Mouse (Mus musculus): Measurements from ENCODE around the gene Atg2a. TPM values are rescaled to one million over a fixed set of nuclear protein-coding genes. Genes with fewer than 3 reads are reported as not detected.

Atg2a gene
- polyA plus RNA-seq, 1 experiment from 2014 or later = 6.9 TPM

DNA sequence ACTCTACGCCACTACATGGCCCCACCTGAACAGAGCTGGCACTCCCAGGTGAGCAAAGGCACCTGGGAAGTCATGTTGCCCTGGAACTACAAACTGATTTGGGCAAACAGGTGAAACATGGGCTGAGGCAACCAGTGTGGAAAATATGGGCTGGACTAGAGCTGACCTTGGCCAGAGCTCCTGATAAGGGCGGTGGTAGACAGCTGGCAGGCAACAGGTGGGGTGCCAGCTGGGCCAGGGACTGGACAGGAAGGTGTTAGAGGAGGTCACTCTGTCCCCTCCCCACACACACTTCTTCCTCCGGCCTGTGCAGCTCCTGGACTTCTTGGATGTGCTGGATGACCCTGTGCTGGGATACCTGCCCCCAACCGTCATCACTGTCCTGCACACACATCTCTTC lies 11.6 kb downstream of the Atg2a start:
- Histone ChIP-seq H3K36me3 (peaks cover 66% of the 10 kb centered on the region), H3K4me2 (replicated peaks) (no peak overlapping the region), H3K27me3 (replicated peaks) (no peaks in the 10 kb centered on the region), H3K4me1 (replicated peaks) (no peaks in the 10 kb centered on the region), H3K9ac (no peak overlapping the region), H3K27ac (no peak overlapping the region), H3K4me3 (replicated peaks) (no peak overlapping the region), H3K9me3 (no peaks in the 10 kb centered on the region)
- WGBS = 89% methylated on average over 4 of the region's 4 CpGs
- ATAC-seq = 0 out of 2 replicates have a peak, but pooled peaks have one; percentile 24

DNA sequence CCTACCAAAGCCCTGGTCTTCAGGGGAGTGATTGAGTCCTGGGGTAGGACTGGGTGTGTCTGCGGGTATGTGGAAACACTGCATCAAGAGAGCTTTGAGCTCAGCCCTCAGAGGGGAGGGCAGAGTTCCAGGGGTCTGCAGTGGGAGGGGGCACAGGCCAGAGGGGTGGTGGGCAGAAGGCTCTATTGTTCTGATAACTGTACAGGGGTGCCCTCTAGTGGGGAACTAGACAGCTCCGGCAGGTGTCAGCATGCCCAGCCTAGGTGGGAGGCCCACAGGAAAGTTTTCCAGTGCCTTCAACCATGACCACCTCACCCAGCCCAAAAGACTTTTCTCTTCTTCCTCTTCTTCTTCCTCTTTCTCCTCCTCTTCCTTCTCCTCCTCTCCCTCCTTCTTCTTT lies 19.0 kb downstream of the Atg2a start:
- Histone ChIP-seq H3K9ac (no peak overlapping the region), H3K27me3 (replicated peaks) (no peaks in the 10 kb centered on the region), H3K27ac (no peak overlapping the region), H3K9me3 (no peaks in the 10 kb centered on the region), H3K36me3 (peaks cover 43% of the 10 kb centered on the region), H3K4me2 (replicated peaks) (no peak overlapping the region), H3K4me1 (replicated peaks) (no peaks in the 10 kb centered on the region), H3K4me3 (replicated peaks) (no peak overlapping the region)
- no peak for ATAC-seq
- WGBS = 74% methylated on average over 2 of the region's 2 CpGs

- no peak for ATAC-seq
- Histone ChIP-seq H3K36me3 (peaks cover 38% of the 10 kb centered on the region), H3K4me2 (replicated peaks) (no peak overlapping the region), H3K27me3 (replicated peaks) (no peaks in the 10 kb centered on the region), H3K9ac (no peak overlapping the region), H3K27ac (no peak overlapping the region), H3K4me3 (replicated peaks) (no peak overlapping the region), H3K9me3 (no peaks in the 10 kb centered on the region), H3K4me1 (replicated peaks) (no peaks in the 10 kb centered on the region)
- 78% methylated on average over 4 of the region's 4 CpGs for WGBS
These were observed 19.5 kb downstream of the Atg2a start for GRCm38 (mm10) chr19:6260946-6261345.

GRCm38 (mm10) chr19:6261379-6261778 lies 19.9 kb downstream of the Atg2a start:
- ATAC-seq = no peak
- H3K9me3 ChIP-seq = no peaks in the 10 kb centered on the region
- no peaks in the 10 kb centered on the region for H3K27me3 ChIP-seq (replicated peaks)
- H3K4me1 ChIP-seq (replicated peaks) = no peaks in the 10 kb centered on the region
- H3K9ac ChIP-seq = no peak overlapping the region
- H3K27ac ChIP-seq = no peak overlapping the region
- WGBS = 93% methylated on average over 14 of the region's 14 CpGs
- H3K4me2 ChIP-seq (replicated peaks) = no peak overlapping the region
- peaks cover 34% of the 10 kb centered on the region for H3K36me3 ChIP-seq
- no peak overlapping the region for H3K4me3 ChIP-seq (replicated peaks)

GRCm38 (mm10) chr19:6262222-6262621 lies 20.8 kb downstream of the Atg2a start:
- Histone ChIP-seq H3K4me3 (replicated peaks) (no peak overlapping the region), H3K36me3 (peaks cover 29% of the 10 kb centered on the region), H3K4me1 (replicated peaks) (no peaks in the 10 kb centered on the region), H3K9ac (no peak overlapping the region), H3K4me2 (replicated peaks) (peak overlapping the region; percentile 43; the same call in 1 of the 2 replicates), H3K9me3 (no peaks in the 10 kb centered on the region), H3K27ac (peak overlapping the region; percentile 94), H3K27me3 (replicated peaks) (no peaks in the 10 kb centered on the region)
- 63% methylated on average over 7 of the region's 7 CpGs for WGBS
- ATAC-seq = no peak

- peak overlapping the region; percentile 37 for H3K4me3 ChIP-seq (replicated peaks)
- H3K27ac ChIP-seq = peak overlapping the region; percentile 94
- WGBS = 51% methylated on average over 8 of the region's 8 CpGs
- peak overlapping the region; percentile 56 for H3K9ac ChIP-seq
- no peaks in the 10 kb centered on the region for H3K27me3 ChIP-seq (replicated peaks)
- H3K9me3 ChIP-seq = no peaks in the 10 kb centered on the region
- peaks cover 22% of the 10 kb centered on the region for H3K36me3 ChIP-seq
- ATAC-seq = peak; percentile 86
- peak overlapping the region; percentile 52 for H3K4me2 ChIP-seq (replicated peaks)
- H3K4me1 ChIP-seq (replicated peaks) = no peaks in the 10 kb centered on the region; the same call in 1 of the 2 replicates
These were observed 21.5 kb downstream of the Atg2a start for GRCm38 (mm10) chr19:6262839-6263433.

DNA sequence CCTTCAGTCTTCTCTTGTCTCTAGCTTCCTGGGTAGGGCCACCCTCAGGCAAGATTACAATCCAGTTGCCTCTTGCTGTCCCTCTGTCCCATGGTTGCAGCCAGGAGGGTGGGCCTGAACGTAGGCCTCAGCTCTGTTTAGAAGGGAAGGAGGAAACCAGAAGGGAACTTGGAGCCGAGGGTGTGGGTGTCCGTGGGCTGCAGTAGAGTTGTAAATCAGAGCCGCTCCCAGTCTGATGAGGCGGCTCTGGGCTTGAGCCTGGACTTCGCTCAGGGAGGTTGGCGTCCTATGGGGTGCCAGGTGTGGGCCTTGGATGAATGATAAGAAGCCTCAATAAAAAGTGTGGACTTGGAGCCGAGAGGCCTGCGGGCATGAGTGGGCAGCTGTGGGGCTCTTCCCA lies 22.7 kb downstream of the Atg2a start:
- peak; percentile 79 for ATAC-seq
- 38% methylated on average over 9 of the region's 9 CpGs for WGBS
- peak overlapping the region; percentile 94 for H3K27ac ChIP-seq
- peak overlapping the region; percentile 56 for H3K9ac ChIP-seq
- no peaks in the 10 kb centered on the region for H3K9me3 ChIP-seq
- peaks cover 3% of the 10 kb centered on the region; the same call in 1 of the 2 replicates for H3K4me1 ChIP-seq (replicated peaks)
- peak overlapping the region; percentile 37 for H3K4me3 ChIP-seq (replicated peaks)
- H3K4me2 ChIP-seq (replicated peaks) = peak overlapping the region; percentile 52
- H3K27me3 ChIP-seq (replicated peaks) = no peaks in the 10 kb centered on the region
- H3K36me3 ChIP-seq = peaks cover 11% of the 10 kb centered on the region

- Histone ChIP-seq H3K27ac (peak overlapping the region; percentile 94), H3K4me3 (replicated peaks) (peak overlapping the region; percentile 37)
These were observed 23.5 kb downstream of the Atg2a start for GRCm38 (mm10) chr19:6264945-6265344.

GRCm38 (mm10) chr19:6265727-6266182 lies 24.3 kb downstream of the Atg2a start:
- peaks cover 2% of the 10 kb centered on the region for H3K36me3 ChIP-seq
- H3K27ac ChIP-seq = peak overlapping the region; percentile 94
- peak overlapping the region; percentile 37 for H3K4me3 ChIP-seq (replicated peaks)
- WGBS = 62% methylated on average over 6 of the region's 6 CpGs
- H3K9me3 ChIP-seq = no peaks in the 10 kb centered on the region
- H3K4me1 ChIP-seq (replicated peaks) = peaks cover 8% of the 10 kb centered on the region; the same call in 1 of the 2 replicates
- no peak for ATAC-seq
- H3K4me2 ChIP-seq (replicated peaks) = peak overlapping the region; percentile 52
- peak overlapping the region; percentile 56 for H3K9ac ChIP-seq
- no peaks in the 10 kb centered on the region for H3K27me3 ChIP-seq (replicated peaks)

More at GRCm38 (mm10) chr19:6264945-6265344, 23.5 kb downstream of the Atg2a start:
- H3K36me3 ChIP-seq = peaks cover 9% of the 10 kb centered on the region
- H3K9me3 ChIP-seq = no peaks in the 10 kb centered on the region
- whole genome bisulfite sequencing = 75% methylated on average over 8 of the region's 8 CpGs
- H3K27me3 ChIP-seq (replicated peaks) = no peaks in the 10 kb centered on the region
- no peak for ATAC-seq
- H3K9ac ChIP-seq = peak overlapping the region; percentile 56
- H3K4me1 ChIP-seq (replicated peaks) = peaks cover 6% of the 10 kb centered on the region; the same call in 1 of the 2 replicates
- peak overlapping the region; percentile 52 for H3K4me2 ChIP-seq (replicated peaks)

DNA sequence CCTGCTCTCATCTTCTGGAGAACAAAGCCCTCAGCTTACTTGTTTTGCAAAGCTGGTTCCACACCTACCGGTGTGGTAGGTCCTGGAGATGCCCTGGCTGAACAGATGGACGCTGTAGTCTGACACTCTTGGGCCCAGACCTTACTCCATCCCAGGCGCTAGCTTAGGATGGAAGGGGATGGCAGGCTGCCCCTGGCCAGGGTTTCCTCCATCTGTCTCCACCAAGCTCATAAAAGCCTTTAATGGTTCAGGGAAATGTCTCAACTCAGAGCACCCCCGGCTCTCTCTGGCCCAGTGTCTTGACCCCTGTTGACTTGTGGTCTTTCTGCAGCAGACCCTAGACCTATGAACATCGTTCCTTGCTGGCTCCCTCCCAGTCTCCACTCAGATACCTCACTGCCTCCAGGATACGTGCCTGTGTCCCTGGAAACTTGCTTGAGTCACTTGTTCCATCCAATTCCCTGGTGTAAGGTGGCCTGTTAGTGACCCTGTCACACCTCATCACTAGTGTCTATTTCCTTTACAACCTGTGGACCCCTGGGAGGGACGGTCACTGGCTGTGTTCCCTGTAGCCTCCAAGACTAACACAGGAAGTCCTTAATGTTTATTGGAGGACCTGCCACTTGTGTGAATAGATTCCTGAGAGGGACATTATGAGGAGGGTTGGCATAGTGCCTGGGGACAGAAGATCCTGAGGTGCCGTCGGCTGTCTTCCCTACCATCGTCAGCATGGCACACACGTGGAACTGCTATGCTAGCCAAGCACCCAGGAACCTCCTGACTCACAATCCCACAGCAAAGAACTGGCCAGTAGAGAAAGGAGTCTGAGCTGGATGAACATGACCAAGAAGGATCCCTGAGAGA lies 26.1 kb downstream of the Atg2a start:
- H3K4me3 ChIP-seq (replicated peaks) = no peak overlapping the region
- peaks cover 19% of the 10 kb centered on the region for H3K4me1 ChIP-seq (replicated peaks)
- no peak overlapping the region for H3K9ac ChIP-seq
- no peak for ATAC-seq
- H3K9me3 ChIP-seq = no peaks in the 10 kb centered on the region
- H3K27me3 ChIP-seq (replicated peaks) = no peaks in the 10 kb centered on the region
- 0 out of 2 replicates have a peak overlapping the region, but pooled peaks have one; percentile 11 for H3K4me2 ChIP-seq (replicated peaks)
- 51% methylated on average over 11 of the region's 11 CpGs for WGBS
- H3K36me3 ChIP-seq = no peaks in the 10 kb centered on the region
- peak overlapping the region; percentile 28; the same call in 1 of the 2 replicates for H3K27ac ChIP-seq

DNA sequence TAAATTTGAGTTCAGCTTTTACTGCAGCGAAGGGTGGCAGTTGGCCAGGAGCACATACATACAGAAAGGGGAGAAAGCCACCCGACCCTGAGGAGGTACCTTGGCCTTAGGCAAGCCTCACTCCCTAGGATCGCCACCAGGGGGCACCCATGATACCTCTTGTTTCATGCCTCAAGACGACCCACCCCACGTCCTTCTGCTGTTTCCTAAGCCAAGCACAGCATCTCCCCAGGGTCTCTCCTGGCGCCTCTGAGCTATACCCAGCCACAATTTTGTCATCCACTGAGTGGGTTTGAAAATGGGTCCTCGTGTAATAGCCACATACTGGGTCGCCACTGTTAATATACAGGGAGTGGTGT lies 26.7 kb downstream of the Atg2a start:
- Histone ChIP-seq H3K27ac (peak overlapping the region; percentile 28; the same call in 1 of the 2 replicates), H3K9ac (no peak overlapping the region), H3K4me3 (replicated peaks) (no peak overlapping the region), H3K36me3 (no peaks in the 10 kb centered on the region), H3K27me3 (replicated peaks) (no peaks in the 10 kb centered on the region), H3K9me3 (no peaks in the 10 kb centered on the region), H3K4me2 (replicated peaks) (no peak overlapping the region), H3K4me1 (replicated peaks) (peaks cover 25% of the 10 kb centered on the region)
- 16% methylated on average over 8 of the region's 8 CpGs for WGBS
- ATAC-seq = peak; percentile 18; the same call in 1 of the 2 replicates

- Histone ChIP-seq H3K4me3 (replicated peaks) (no peak overlapping the region), H3K27ac (no peak overlapping the region), H3K9ac (no peak overlapping the region), H3K9me3 (no peaks in the 10 kb centered on the region), H3K27me3 (replicated peaks) (no peaks in the 10 kb centered on the region), H3K4me2 (replicated peaks) (no peak overlapping the region), H3K4me1 (replicated peaks) (peaks cover 25% of the 10 kb centered on the region), H3K36me3 (no peaks in the 10 kb centered on the region)
- ATAC-seq = no peak
- 77% methylated on average over 7 of the region's 7 CpGs for WGBS
These were observed 27.2 kb downstream of the Atg2a start for GRCm38 (mm10) chr19:6268670-6269132.

Measured in intestine, embryonic 15.5 days (tissue).